Comparison of ENCODE assay signal across 8 mouse cellular contexts in the genomic region with DNA sequence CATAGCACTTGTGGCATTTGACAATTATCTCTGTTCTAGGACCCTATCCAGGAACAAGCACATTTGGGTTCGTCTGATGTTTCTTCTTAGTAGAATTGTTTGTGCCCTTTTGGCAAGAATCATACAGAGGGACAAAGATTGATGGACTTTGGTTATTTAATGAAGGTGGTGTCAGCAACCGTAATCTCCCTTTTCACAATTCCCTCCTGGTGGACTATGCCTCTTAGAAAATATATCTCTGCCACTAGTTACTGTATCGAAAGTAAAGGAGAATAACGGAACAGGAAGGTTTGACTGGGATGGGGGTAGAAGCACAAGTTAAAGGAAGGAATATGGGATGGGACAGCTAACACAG. TPM values are rescaled to one million over a fixed set of nuclear protein-coding genes. Genes with fewer than 3 reads are reported as not detected.
A peak's percentile ranks its signal among the peaks of the same experiment; 100 is the strongest.
DNase-seq lines count a peak whose midpoint lies in the region; ATAC-seq and TF ChIP-seq lines count a peak whose summit lies in the region.

A gene (minus strand): TSS at position 22 of the 355 bp plus-strand sequence.

- H3K27me3 ChIP-seq in heart, embryonic 10.5 days (ENCODE audit: insufficient read depth, poor library complexity, severe bottlenecking): no peaks in the 10 kb centered on the region; the same call in 1 of the 2 replicates
- H3K27me3 ChIP-seq in ES-Bruce4 (ENCODE audit: control insufficient read depth, insufficient read depth, low read length, poor library complexity, severe bottlenecking): peaks cover 5% of the 10 kb centered on the region
- H3K27me3 ChIP-seq in embryonic facial prominence, embryonic 15.5 days: no peaks in the 10 kb centered on the region
- H3K27me3 ChIP-seq in midbrain, embryonic 16.5 days (ENCODE audit: control insufficient read depth, insufficient read depth, low read depth, low read length): no peaks in the 10 kb centered on the region

- intact Hi-C loops in heart, postnatal 36 days (cut with DNase I): loop anchor here (5.0 kb wide), 1 partner anchor 77 kb away; a partner anchor contains a TSS

- TF ChIP-seq CTCF in ES-Bruce4 (IDR thresholded peaks at IDR 0.05; ENCODE audit: low read depth, low read length): no peak

- WGBS in heart, embryonic 10.5 days: 47% methylated on average over 4 of the region's 4 CpGs
- WGBS in embryonic facial prominence, embryonic 15.5 days: 59% methylated on average over 4 of the region's 4 CpGs
- 63% methylated on average over 4 of the region's 4 CpGs for WGBS in midbrain, embryonic 16.5 days

- H3K4me1 ChIP-seq in heart, embryonic 10.5 days: peaks cover 15% of the 10 kb centered on the region
- H3K4me1 ChIP-seq in ES-Bruce4 (ENCODE audit: control insufficient read depth, insufficient read depth, low read length): no peaks in the 10 kb centered on the region
- 0 out of 2 replicates have a peak, but pooled peaks cover 7% of the 10 kb centered on the region for H3K4me1 ChIP-seq in embryonic facial prominence, embryonic 15.5 days
- H3K4me1 ChIP-seq in midbrain, embryonic 16.5 days (ENCODE audit: control insufficient read depth, insufficient read depth, low read length): 0 out of 2 replicates have a peak, but pooled peaks cover 5% of the 10 kb centered on the region

- H3K4me2 ChIP-seq in embryonic facial prominence, embryonic 15.5 days (replicated peaks): peak within 1 kb of the TSS; percentile 92
- peak within 1 kb of the TSS; percentile 85 for H3K4me2 ChIP-seq in midbrain, embryonic 16.5 days (ENCODE audit: low read length)

- H3K9me3 ChIP-seq in heart, embryonic 10.5 days: no peaks in the 10 kb centered on the region
- no peaks in the 10 kb centered on the region for H3K9me3 ChIP-seq in ES-Bruce4 (replicated peaks; ENCODE audit: control insufficient read depth, insufficient read depth, low read length, poor library complexity, severe bottlenecking)
- H3K9me3 ChIP-seq in embryonic facial prominence, embryonic 15.5 days (replicated peaks): no peaks in the 10 kb centered on the region
- H3K9me3 ChIP-seq in midbrain, embryonic 16.5 days (replicated peaks; ENCODE audit: control insufficient read depth, low read length, poor library complexity, severe bottlenecking): no peaks in the 10 kb centered on the region

- H3K36me3 ChIP-seq in heart, embryonic 10.5 days: no peaks in the 10 kb centered on the region
- no peaks in the 10 kb centered on the region for H3K36me3 ChIP-seq in ES-Bruce4 (ENCODE audit: control insufficient read depth, insufficient read depth, low read length, poor library complexity, severe bottlenecking)
- no peaks in the 10 kb centered on the region for H3K36me3 ChIP-seq in embryonic facial prominence, embryonic 15.5 days
- H3K36me3 ChIP-seq in midbrain, embryonic 16.5 days (ENCODE audit: control insufficient read depth, insufficient read depth, low read length): no peaks in the 10 kb centered on the region

- no peak for TF ChIP-seq POLR2A in ES-Bruce4 (IDR thresholded peaks at IDR 0.05; ENCODE audit: insufficient read depth, low read length)

- peak within 1 kb of the TSS; percentile 16; the same call in 1 of the 2 replicates for H3K9ac ChIP-seq in ES-Bruce4 (ENCODE audit: low read depth, poor library complexity, severe bottlenecking)
- peak within 1 kb of the TSS; percentile 48 for H3K9ac ChIP-seq in embryonic facial prominence, embryonic 15.5 days
- H3K9ac ChIP-seq in midbrain, embryonic 16.5 days (ENCODE audit: low read depth, low read length): peak within 1 kb of the TSS; percentile 56

- ATAC-seq in embryonic facial prominence, embryonic 15.5 days (ENCODE audit: insufficient number of reproducible peaks, low FRiP score, low TSS enrichment, low read depth): no peak
- ATAC-seq in midbrain, embryonic 16.5 days: no peak

- DNase-seq in heart, embryonic 10.5 days (ENCODE audit: low spot score): no peak
- no peak for DNase-seq in heart, postnatal 36 days
- peak; percentile 12 for DNase-seq in kidney, postnatal 14 days
- no peak for DNase-seq in adipocyte (ENCODE audit: low spot score)
- DNase-seq in right cerebral cortex, postnatal 25 days: no peak

- H3K27ac ChIP-seq in heart, embryonic 10.5 days: peak within 1 kb of the TSS; percentile 87
- H3K27ac ChIP-seq in ES-Bruce4 (ENCODE audit: insufficient read depth, low read length): no peak within 1 kb of the TSS
- peak within 1 kb of the TSS; percentile 71 for H3K27ac ChIP-seq in embryonic facial prominence, embryonic 15.5 days (replicated peaks)
- H3K27ac ChIP-seq in midbrain, embryonic 16.5 days (ENCODE audit: low read length): no peak within 1 kb of the TSS

- TF ChIP-seq EP300 in ES-Bruce4 (IDR thresholded peaks at IDR 0.05; ENCODE audit: insufficient read depth, low read depth, low read length): no peak

- H3K4me3 ChIP-seq in heart, embryonic 10.5 days: peak within 1 kb of the TSS; percentile 71
- peak within 1 kb of the TSS; percentile 66 for H3K4me3 ChIP-seq in ES-Bruce4 (ENCODE audit: low read depth, low read length)
- peak within 1 kb of the TSS; percentile 57 for H3K4me3 ChIP-seq in embryonic facial prominence, embryonic 15.5 days (replicated peaks)
- peak within 1 kb of the TSS; percentile 43 for H3K4me3 ChIP-seq in midbrain, embryonic 16.5 days (ENCODE audit: low read depth, low read length)

RNA-seq across cellular contexts. Expression of the gene that starts here (rescaled TPM):
- 18.7 and 25.9 TPM in 2 replicates for polyA plus RNA-seq in heart, embryonic 10.5 days (2016; fragmentation: Nextera tagmentation; extraction: Ambion mirVana)
- 10 to 100 TPM in 1 of 2 experiments, 1 to 10 TPM in 1; 9.7 to 11.4 TPM for total RNA-seq in heart, postnatal 36 days (2021)
- 2.8 and 4.3 TPM in 2 replicates for polyA plus RNA-seq in ES-Bruce4 (2011; ENCODE audit: insufficient read depth, insufficient read length, low read depth, missing spikeins)
- 51.6 and 53.1 TPM in 2 replicates for polyA plus RNA-seq in embryonic facial prominence, embryonic 15.5 days (2015; fragmentation: Nextera tagmentation; extraction: Ambion mirVana)
- 11.2 and 12.3 TPM in 2 replicates for polyA plus RNA-seq in midbrain, embryonic 16.5 days (2015; fragmentation: Nextera tagmentation; extraction: Ambion mirVana)

Comparison
In these comparisons a context has a peak if more than half of its experiments do, and no peak if none do; other contexts are left out.
1. H3K27ac ChIP-seq: peak in heart, embryonic 10.5 days (single experiment) and embryonic facial prominence, embryonic 15.5 days (single experiment); none in ES-Bruce4 (single experiment) and midbrain, embryonic 16.5 days (single experiment).
2. Peak in every context shown above with its lines, with median percentiles within 50 percentile points of each other: H3K4me3 ChIP-seq and H3K9ac ChIP-seq.